Mouse (Mus musculus) ovary, postnatal 14 days (tissue): ENCODE measurements around the gene Clgn.

ENCODE experiments used
- DNase-seq: peaks from one replicate; pipeline ENCODE4 v3.0.0; 2022; ENCODE audit warnings: low spot score

Clgn gene

DNA sequence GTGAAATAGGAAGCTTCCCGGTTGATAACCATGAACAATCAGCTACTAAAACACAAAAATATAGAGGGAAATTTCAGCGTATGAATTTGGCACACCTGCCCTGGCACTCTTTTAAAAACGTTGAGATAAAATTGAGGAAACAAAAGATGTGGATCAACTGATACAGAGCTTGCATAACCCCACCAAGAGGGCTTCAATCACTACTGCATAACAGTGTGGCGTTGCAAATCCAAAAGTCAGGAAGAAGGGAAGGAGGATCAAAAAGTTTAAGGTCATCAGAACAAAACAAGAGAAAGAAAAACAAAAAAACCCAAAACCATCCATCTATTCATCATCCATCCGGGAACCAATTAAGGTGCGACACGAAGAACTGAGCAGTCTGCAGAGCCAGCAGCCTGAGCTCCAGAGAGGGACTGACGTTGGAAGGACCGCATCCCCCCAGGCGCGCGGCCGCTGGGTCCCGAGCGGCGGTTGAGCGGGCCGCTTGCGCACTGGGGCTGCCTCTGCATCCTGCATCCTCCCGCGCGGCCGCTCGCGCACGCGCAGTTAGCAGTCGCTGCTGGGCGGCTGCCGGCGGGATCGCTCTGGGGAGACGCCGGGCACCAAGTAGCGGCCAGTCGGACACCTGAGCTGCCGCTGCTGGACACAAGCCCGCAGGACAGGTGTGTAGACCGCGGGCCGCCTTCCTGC lies at the start of gene Clgn:
Gene Clgn, plus strand, starts transcription at position 552 of the 690 bp plus-strand sequence.
- DNase-seq = peak; percentile 5

DNA sequence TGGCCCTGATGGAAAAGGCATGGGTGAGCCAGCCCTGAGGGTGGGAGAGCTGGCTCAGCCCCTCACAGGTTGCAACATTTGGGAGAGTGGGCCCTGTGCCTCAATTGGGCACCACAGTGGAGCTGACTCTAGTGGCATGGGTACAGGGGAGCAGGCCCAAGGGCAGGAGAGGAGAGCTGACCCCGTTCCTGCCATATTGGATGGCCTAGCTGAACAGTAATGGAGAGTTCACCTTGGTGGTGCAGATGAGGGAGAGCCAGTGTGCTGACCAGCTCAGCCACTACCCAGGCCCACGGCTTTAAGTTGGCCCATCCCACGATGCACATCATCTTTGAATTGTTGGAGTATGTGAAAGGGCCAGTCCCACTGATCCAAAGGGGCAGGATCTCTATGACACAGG lies 47.6 kb upstream of the Clgn start:
- DNase-seq = no peak

DNA sequence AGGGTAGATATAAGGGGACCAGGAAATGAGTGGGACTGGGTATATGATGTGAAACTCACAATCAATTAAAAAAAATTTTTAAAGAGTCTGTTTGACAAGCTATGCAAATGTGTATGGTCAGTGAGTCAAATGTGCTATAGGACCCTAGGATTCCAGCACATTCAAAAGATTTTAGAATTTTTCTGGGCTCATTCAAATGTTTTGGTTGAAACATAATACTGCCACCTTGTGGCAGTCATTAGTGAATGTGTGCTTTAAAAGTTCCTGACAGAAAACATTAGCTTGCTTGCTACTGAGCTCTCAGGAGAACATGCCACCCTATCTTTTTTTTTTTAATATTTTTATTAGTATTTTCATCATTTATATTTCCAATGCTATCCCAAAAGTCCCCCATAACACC lies 47.0 kb upstream of the Clgn start:
- peak; percentile 11 for DNase-seq

DNA sequence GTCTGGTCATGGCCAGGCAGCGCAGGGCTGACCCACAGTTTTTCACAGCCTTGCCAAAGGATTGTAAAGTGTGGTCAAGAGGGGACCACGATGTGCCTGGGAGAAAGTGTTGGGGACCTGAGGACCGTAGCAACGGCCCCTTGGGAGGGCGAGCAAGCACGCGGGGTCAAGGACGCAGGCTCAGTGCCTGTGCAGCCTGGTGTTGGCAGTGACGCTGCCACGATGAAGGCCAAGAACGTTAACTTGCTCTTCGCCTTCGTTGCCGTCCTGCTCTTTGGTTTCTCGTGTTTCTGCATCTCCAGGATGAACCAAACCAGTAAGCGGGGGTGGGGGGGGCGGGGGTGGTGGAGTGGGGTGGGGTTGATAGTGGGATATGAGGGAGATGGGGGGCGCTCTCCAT lies 41.4 kb upstream of the Clgn start, which contains the start of gene Mgat4d:
Gene Mgat4d, plus strand, starts transcription at position 209 of the 400 bp plus-strand sequence.
- DNase-seq = no peak

DNA sequence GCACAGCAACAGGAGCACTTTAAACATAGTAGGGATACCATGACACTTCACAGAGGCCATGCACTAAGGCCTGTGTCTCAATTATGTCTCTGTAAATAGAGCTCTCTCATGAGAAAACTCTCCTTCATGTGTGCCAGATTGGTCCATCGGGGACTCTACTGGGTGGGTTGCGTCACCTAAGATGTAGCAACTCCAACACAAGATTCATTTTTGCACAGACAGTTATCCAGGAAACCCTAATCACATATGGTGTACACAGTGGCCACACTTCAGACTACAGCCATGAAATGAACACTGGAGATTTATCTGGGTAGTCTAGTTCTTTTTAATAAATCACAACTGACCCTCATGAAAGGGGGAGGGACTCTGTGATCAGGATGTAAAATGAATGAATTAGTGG lies 38.4 kb upstream of the Clgn start:
- no peak for DNase-seq

DNA sequence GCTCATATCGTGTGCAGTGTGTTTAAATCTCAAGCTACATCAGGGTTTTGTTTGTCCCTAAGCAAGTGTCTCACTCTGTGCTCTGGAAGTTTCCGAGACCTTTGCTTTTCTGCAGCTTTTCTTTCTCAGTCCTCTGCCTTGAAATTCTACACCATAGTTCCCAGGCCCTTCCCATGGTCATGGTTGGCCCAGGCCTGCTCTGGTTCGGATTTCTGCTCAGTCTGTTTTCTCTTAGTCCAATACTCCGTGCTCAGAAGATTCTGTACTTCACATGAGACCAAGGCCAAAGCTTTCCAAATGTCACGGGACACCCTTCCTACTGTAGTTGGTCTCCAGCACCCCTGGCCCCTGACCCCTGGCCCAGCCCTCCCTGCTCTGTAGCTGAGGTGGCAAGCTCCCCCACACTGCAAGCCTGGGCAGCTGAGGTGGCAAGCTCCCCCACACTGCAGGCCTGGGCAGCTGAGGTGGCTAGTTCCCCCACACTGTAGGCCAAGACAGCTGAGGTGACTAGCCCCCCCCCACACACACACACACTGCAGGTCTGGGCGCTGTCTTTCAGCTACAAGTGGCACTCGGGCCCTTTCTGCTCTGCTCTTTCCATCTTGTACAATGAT lies 26.4 kb upstream of the Clgn start:
- DNase-seq = peak; percentile 3

DNA sequence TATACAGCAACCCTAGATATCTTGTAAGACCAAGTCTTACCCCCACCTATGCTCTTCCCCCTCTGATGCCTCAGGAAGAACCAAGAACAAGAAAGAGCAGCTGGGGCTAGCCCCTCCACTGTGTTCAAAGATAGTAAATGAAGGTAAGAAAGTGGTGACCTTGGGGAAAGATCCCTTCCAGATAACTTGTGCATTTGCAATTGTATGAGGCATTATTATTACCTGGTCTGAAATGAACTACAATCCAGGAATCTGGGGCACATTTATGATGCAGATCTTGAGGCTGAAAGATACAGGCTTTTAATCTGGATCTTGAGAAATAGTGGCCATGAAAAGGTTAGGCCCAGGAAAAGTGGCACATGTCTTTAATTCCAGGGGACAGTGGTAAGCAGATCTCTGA lies 12.4 kb upstream of the Clgn start:
- DNase-seq = no peak

DNA sequence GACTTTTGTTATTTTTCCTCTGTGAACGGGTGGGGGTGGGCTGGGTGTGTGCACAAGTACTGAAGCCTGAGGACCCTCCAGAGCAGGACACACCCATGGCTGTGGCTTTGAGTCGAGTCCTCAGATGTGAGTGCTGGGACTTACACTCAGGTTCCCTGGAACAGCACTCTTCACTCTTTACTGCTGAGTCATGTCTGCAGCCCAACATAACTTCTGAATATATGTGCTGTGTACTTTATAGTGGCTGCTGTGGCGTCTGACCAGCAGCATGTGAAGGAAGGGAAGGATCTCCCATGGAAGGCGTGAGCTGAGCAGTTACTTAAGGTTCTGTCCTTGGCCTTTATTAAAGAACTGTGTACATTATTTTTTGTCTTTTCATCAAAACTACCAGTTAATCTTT lies 9.5 kb upstream of the Clgn start:
- no peak for DNase-seq

DNA sequence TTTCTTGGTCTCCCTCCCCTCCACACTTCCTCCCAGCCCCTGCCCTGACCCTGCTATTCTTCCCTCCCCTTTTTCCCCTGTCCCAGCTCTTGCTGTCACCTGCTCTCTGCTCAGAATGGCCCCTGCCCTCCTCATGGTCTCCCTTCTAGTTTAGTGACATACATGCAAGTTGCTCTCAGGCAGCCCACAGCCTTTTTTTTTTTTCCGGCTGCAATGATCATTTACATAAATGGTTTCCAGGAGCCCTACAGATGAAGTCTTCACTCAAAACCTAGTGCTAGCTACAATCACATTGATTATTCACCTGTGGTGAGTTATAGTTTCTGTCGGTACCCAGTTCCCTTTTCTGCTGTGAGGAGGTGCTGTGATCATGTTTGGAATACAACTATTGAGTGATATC lies 8.7 kb upstream of the Clgn start:
- DNase-seq = no peak

DNA sequence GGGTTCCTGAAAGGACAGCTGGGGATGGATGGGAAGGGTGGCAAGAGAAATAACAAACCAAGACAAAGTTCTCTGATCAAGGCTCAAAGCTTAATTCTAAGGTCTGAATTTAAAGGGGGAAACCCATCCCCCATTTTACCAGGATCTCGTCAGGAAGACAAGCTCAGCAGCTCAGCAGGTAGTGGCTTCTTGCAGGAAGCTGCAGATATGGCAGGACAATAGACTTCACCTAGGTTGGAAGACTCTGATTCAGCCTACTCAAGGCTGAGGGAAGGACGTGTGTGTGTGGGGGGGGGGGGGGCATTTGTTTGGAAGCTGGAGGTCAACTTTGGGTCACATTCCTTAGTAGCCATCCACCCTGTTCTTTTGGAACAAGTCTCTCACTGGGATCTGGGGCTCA lies 6.8 kb upstream of the Clgn start:
- DNase-seq = no peak

DNA sequence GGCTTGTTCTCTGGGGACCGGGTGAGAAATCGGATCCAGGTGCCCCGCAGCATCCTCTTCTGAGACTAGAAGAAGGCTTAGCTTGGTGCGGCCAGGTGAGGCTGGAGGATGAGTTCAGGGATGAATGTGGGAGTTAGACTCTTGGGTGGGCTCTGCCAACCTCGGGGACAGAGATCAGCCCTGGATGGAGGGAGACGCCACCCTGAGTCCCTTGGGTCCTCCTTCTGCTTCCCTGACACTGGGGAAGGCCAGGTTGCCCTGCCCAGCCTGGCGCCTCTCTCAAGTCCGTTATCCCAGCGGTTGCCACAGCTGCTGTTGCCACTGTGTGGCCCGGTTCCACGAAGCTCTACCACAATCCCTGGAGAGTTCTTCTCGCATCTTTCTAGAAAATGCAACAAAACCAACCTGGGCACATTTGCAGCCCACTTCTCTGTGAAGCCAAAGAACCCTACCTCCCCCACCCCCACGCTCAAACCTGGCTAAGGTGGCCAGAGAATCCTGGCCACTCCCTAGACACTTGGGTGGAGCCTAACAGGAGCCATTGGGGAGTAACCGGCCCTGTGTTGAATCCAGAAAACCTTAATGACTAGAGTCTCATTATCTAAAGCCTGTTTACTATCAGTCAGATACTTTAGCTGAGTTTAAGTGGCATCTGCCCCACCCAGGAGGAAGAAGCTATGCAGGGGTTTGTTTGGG lies 487 bp downstream of the Clgn start:
- DNase-seq = no peak

DNA sequence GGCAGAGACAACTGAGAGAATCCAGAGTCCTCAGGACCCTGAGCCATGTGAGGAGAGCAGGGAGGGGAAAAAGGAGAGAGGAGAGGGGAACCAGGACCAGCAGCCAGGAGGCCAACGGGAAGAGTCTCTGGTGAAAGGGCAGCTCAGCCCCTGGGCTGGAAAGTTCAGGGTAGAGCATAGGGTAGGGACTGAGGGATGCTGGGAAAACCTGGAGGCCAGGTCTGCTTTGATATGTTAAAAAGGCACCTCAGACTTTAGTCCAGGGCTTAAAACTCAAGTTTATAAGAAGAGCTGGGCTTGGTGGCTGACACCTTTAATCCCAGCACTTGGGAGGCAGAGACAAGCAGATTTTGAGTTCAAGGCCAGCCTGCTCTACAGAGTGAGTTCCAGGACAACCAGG lies 2.9 kb downstream of the Clgn start:
- DNase-seq = no peak

DNA sequence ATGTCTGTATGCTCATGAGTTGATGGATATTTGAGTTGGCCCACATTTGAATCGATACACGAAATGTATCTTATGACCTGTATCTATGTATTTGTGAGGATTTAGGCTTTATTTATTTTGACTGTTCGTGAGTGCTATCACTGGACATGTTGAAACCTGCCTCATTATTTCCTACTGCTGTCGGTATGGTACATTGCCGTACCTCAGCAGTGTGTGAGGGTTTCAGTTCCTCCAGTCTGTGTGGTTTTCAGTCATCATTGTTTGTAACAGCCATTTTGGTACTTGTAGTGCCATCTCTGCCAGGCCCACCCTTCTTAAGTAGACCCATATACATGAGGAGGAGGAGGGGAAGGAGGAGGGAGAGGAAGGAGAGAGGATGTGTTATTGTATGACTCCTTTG lies 4.7 kb downstream of the Clgn start:
- no peak for DNase-seq

DNA sequence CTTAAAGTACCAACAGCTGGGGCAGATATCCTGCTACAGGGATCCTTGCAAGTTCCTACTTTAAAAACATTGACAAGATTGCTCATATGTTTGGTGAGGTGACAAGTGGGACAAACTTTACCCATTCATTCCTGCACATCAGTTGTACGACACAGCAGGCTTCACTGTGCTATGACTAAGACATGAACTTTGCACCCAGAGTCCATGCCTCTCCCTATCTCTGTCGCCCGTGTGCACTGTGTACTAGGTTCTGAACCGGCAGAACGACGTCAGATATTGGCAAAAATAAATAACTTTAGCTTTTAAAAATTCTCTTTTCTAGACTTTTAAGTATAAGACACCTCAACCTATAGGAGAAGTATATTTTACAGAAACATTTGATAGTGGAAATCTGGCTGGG lies 7.0 kb downstream of the Clgn start:
- no peak for DNase-seq

DNA sequence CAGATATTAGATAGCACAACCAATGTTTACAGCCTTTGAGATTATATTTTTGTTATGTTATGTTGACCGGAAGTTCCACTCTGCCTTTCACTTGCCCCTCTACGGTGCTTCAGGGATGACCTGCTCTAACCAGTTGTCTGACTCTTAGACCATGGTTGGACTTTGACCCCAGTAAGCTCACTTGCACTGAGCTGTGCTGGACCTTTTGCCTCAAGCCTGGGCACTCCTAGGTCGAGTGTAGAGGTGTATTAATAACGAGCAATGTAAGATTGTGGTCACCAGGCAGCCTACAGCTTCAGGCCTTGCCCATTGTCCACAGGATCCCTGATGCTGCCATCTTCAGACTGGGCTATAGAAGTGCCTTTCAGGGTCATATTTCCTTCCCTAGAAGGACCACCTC lies 8.1 kb downstream of the Clgn start:
- no peak for DNase-seq

DNA sequence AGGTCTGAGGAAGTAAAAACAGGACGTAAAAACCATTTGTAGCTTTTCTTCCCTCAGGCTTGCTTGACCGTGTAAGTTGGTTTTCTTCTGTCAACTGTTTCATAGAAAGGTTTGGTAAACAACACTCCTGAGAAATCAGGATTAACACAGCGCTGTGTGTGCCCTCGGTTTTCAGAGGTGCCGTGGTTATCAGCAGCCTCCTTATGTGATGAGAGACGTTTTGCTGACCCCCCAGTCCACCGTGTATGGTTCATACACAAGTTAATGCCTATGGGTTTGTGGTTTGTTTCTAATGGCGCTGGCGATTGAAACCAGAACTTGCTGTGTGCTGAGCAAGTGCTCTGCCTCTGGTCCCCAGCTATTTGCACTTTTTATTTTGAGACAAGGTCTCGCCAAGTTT lies 15.9 kb downstream of the Clgn start:
- DNase-seq = no peak

DNA sequence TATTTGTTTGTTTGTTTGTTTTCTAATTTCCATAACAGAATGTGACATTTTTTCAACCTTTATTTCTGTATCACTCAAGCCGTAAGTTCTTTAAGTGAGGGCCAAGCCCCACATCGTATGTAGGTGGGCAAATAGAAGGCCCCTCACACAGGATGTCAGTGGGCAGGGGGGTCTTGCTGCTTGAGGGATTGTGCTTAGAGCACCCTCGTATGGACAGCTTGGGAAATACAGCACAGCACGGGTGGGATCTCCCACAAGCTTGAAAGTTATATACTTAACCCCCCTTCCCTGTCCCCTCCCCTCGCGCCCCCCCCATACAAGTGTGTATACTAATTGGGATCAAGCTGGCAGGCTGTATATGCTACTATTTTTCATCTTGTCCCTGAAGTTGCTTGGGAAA lies 17.2 kb downstream of the Clgn start:
- no peak for DNase-seq

DNA sequence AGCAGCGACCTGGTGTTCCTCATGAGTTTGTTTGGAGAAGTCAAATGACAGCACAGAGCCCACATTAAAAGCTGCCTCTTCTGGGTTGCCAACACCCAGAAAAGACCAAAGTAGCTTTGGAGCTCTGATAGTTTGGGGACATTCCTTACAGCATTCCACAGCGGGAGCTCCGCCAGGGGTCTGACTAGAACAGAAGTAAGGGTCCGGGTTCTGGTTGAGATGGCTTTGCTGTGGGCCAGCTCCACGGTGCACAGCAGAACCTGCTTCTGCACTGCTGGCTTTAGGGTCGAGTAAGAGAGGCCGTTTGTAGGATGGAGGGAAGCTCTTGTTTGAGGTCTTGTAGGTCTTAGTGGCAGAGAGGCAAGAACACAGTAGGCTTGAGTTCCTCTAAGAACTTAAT lies 18.8 kb downstream of the Clgn start:
- no peak for DNase-seq

DNA sequence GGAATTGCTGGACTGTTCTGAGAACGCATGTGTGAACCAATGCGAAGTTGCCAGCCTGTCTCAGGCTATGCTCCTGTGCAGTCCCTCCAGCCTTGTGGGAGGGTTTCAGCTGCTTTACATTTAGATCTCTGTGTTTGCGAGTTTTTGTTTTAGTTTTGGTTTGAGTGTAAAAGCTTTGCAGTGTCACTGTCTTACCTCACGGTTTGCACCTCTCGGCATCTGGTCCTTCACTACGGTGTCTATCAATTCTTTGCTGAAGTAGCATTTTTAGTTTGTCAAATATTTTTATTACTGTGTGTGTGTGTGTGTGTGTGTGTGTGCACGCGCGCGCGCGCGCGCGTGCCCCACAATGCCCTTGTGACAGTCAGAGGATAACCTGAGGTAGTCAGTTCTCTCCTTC lies 27.2 kb downstream of the Clgn start:
- DNase-seq = no peak

DNA sequence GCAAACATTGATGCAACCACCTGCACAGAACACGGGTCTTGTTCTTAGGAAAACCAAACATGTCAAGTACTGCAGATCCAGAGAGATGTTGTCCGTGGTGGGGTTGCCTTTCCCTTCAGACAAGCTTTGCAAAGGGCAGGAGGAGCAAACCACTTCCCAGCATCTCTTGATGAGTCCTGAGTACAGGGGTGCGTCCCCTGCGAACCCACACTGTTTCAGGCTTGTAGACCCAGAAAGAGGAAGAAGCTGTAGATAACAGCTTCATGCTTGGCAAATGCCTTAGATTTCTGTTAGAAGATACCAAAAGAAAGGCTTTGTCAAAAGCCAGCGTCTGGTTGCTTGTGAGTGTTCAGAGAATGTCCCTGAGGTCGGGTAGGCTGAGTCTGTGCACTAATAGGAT lies 28.3 kb downstream of the Clgn start:
- no peak for DNase-seq

DNA sequence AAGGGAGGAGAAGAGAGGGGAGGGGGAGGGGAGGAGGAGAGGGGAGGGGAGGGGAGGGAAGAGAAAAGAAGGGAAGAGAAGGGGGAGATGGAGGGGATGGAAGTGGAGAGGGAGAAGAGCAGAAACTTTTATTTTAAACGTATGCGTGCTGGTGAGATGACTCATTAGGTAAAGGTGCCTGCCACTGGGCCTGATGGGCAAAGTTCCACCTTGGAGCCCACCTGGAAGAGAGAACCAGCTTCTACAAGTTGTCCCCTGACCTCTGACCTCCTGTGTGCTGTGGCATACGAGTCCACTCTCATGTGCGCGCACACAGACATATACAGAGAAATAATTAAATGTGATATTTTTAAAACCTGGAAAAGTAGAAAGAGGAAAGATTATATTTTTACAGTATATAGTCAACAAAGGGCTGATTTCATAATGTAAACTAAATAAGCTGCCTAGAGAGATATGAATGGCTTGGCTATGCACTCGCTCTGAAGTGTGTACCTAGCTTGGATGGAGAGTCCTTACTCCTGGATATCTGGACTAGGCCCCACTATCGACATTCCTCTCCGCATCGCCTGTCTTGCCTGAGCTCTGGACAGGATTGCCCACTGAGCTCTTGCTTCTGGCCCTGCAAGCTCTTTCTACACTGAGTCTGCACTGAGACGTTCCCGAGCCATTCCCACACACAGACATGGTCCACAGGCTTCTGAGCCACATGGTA lies 29.3 kb downstream of the Clgn start:
- DNase-seq = no peak

DNA sequence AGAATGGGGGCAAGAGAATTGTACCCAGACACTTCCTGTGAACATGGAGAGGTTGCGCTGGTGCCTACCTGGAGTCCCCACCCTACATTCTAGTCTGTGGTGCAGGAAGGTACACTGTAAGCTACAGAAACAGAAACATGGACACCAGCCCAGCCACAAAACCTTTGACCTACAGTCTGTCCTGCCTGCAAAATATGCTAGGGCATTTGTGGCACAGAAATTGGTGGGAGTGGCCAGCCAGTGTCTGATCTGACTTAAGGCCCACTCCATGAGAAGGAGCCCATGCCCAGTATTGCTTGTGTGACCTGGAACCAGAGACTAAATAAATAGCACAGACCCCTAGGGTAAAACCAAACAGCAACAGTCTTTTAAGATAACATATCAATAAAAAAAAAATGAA lies 31.7 kb downstream of the Clgn start:
- no peak for DNase-seq
